Mouse (Mus musculus) erythroid progenitor cell, adult 5-6 weeks (primary cell): ENCODE measurements around the gene Ust. TPM values are rescaled to one million over a fixed set of nuclear protein-coding genes. Genes with fewer than 3 reads are reported as not detected.

Source experiments
- ATAC-seq: replicated peaks from 2 replicates; pipeline ENCODE4 v1.8.0; 2016; ENCODE audit warnings: moderate number of reproducible peaks, mild to moderate bottlenecking, moderate TSS enrichment, inconsistent platforms; ENCODE audit not compliant: poor library complexity, low FRiP score, severe bottlenecking
- total RNA-seq, 2 experiments: library from RNA; stranded (forward) in 1 of 2; stranded (reverse) in 1 of 2; fragments of 150-400 nt in 1 of 2; fragments of 186-747, 209-891 nt in 1 of 2; gene quantifications; 2 replicates each; pipeline versions ENCODE4 v1.2.3 to v1.2.4; 2015 to 2017; ENCODE audit warnings: low replicate concordance in 2 of 2

Ust gene
- total RNA-seq, 2 experiments from 2014 or later: 0.84 TPM; not detected in 1

DNA sequence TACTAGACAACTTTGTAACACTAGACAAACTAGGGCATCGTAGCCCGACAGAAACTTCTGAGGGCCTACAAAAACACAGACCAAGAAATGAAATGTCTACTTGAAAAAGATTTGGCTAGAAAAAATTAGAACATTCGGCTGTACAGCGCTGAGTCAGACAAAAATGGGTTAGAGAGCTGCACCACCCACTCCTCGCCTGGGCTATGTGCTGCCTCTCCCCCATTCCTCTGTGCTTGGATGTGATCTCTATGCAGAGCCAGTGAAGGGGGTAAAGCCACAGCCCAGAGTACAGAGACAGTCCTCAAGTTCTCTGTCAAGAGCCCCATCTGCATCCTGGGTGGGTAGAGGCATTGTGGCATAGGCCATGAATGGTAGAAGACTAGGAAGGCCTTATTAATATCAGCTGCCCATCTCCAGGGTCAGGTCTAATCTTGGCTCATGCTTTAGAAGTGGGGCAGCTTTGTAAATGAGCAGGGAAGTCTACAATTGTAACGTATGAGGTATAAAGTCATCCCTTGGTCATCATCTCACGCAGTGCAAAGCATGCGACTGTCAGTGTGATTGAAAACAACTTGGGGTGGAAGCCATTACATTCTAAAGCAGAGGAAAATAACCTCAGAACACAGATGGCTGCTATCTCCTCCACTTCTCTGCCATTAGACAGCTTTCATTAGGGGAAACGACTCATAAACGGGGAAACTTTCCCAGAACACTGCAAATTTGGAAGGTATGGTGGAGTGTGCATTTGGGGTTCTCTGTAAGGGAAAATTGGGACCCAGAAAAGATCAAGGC is 281.6 kb downstream of the Ust start:
- no peak for ATAC-seq

DNA sequence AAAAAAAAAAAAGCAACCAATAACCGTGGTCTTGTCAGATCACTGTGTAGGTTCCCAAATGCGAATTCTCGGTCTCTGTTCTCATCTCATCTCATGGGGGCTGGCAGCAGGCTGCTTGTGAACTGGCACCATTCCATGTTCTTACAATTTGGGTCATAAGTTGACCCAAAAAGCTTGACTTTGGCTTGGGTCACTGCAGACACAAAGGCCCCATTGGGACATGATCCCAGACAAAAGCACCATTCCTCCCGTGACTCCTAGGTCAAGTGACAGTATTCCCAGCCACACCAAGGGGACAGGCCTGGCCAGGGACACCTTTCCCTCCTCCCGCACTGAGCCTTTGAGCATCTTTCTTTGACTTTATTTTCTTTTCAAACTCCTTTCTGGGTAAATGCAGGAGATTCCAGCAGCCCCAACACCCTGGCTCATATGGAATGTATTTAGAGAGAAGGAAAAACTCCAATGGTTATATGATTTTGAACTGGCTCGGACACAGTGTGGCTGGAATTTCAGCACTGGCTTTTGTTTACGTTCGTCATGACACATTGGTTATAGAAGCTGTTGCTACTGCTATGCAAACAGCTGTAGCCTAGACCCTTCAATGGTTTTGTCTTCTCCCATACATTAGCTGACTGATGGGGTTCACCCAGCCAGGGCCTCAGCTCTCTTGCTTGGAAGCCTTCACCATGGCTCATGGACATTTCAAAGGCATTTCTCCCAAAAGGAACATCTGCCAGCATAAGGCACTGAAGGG is 285.3 kb downstream of the Ust start:
- no peak for ATAC-seq

GRCm38 (mm10) chr10:8232535-8232934 is 286.1 kb downstream of the Ust start:
- no peak for ATAC-seq

DNA sequence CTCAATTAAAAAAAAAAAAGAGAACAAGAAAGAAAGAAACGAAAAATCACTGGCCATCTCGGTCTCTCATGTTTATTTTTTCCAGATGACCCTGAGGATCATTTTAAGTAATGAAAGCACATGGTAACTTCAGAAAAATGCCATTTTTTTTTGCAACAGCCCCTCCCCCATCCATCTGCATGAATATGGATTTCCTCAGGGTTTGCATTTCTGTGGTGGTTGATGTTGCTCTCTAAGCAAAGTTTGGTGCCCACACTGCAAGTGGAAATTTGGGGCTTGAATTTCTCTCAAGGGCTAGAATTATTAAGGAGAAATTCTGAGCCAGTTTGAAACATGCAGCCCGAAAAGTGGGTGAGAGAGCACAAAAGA is 290.3 kb downstream of the Ust start:
- no peak for ATAC-seq

DNA sequence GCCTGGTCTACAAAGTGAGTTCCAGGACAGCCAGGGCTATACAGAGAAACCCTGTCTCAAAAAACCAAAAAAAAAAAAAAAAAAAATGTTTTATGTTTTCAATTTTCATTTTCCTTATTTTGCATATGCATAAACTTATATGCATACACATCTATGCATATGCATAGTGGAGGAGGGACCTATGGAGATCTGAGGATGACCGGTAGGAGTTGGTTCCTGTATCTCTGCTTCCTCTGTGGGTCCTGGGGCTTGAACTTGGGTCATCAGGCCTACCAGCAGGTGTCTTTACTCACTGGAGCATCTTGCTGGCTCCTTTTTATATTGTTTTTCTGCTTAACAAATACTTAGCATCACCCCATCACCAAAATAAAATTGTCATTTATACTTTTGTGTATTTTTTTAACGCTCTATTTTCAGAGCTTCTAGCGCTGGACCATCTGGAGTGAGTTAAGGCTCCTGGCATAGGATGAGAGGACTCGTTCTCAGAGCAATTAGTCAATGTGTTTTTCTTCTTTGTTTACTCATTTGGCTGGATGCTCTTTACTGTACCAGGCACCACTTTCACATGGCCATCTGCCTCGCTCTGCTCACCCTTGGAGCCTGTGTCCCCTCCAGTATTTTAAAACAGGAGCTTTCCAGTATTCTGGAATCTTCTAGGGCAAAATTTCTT is 290.8 kb downstream of the Ust start:
- no peak for ATAC-seq

DNA sequence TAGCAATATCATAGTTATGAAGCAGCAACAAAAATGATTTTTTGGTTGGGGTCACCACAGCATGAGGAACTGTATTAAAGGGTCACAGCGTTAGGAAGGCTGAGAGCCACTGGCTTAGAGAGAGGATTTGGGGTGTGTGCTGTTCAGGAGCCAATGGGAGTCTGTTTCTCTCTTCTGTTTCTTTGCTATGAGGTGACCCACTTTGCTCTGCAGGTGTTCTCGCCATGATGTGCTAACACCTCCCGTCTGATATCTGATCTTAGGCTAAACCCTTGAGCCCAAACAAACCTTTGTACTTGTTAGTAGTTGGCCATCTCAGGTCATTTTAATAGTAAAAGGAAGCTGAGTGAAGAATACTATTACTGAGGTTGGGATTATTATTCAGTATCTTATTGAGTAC is 292.0 kb downstream of the Ust start:
- no peak for ATAC-seq

- ATAC-seq: no peak
Measured at GRCm38 (mm10) chr10:8224641-8225040, 294.0 kb downstream of the Ust start.

- no peak for ATAC-seq
Measured at GRCm38 (mm10) chr10:8224046-8224445, 294.6 kb downstream of the Ust start.

- no peak for ATAC-seq
Measured at GRCm38 (mm10) chr10:8216946-8217345, 301.7 kb downstream of the Ust start.

DNA sequence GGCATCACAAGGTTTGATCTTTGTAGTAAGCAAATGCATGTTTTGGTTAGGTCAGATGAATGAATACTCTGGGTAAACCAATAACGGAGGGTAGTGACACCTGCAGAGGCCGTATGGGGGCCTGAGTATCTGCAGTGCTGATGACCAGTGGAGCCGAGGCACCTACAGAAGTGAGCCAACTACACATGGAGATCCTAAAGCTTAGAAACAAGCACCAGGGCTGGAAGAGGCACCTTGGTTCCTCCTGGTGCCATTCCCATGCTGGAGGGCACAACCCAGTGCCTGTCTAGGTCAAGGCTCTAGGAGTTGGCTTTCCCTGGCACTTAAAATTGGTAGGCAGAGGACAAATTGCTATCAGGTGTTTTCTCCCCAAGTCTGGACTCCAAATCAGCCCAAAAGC is 303.4 kb downstream of the Ust start:
- ATAC-seq: no peak

- ATAC-seq: no peak
Measured at GRCm38 (mm10) chr10:8213906-8214421, 304.7 kb downstream of the Ust start.

GRCm38 (mm10) chr10:8213266-8213905 is 305.2 kb downstream of the Ust start:
- ATAC-seq: no peak

- ATAC-seq: no peak
Measured at GRCm38 (mm10) chr10:8212611-8213226, 305.9 kb downstream of the Ust start.

- ATAC-seq: no peak
Measured at GRCm38 (mm10) chr10:8211694-8212093, 306.9 kb downstream of the Ust start.

- no peak for ATAC-seq
Measured at GRCm38 (mm10) chr10:8210366-8210765, 308.3 kb downstream of the Ust start.

DNA sequence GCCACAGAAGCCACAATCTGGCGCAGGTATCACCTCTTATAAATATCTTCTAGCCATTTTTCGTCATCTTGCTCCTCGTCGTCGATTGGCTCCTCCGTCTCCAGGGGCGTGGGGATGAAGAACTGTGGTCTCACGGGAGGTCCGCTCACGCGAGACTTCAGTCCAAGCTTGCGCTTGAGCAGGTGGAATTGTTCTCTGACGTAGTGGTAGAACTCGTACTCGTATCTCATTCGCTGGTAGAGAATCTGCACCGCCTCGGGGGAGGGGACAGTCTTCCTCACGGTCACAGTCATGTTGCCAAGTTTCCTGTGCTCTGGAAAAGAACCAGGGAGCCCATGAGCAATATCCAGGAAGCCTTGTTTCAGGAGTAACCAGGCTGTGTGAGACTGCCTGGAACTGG is 311.3 kb downstream of the Ust start:
- ATAC-seq: no peak

- no peak for ATAC-seq
Measured at GRCm38 (mm10) chr10:8203681-8204080, 314.9 kb downstream of the Ust start.

DNA sequence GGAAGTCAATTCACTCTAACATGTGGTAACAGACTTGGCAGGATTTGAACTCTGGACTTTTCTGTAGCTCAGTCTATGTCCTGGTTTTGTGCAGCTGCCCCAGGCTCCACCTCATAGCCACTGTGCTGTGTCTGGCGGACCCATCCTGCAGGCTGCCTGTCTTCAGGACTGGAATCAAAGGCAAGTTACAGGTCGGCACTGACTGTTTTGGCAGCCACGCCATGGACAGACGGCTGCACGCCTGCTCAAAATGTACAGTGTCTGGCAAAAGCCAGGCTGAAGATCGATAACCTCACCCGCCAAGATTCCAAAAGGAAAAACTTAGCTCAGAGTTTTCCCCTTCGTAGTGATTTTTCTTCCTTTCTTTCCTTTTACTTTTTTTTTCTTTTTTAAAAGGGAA is 318.8 kb downstream of the Ust start:
- no peak for ATAC-seq

DNA sequence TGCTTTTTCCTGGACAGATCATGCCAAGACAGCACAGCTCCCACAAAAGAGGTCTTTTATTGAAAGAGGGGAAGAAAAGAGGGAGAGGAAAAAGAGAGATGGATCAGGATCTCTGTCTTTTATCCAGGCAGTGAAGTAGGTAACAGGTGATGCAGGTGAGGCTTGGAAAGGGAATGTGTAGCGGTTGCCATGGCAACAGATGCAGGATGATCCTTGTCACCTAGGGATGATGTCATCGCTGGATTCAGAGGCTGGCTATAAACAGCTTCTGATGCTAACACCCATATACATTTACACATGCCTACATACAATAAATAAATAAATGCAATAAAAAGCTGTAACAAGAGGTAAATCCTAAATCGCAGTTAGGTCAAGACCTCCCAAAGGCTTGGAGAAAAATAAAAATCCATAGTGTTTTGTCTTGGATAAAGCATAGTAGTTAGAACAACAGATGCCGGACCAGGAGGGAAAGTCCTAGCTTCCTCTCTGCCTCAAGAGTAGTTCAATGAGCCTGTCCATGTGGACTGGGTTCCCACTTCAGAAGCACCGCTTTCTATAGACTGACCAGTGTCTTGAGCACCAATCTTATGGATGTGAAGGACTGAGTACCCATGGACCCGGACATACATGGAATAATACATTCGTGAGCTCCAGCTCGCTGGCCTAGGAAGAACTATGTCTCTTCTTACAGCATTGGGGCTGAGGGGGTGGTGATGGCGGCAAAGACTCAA is 319.4 kb downstream of the Ust start:
- no peak for ATAC-seq
